Mouse (Mus musculus): ENCODE measurements around the gene Akap2.

GRCm38 (mm10) chr4:57930559-57931170, 213.2 kb downstream of the Akap2 start:
- TF ChIP-seq CTCF (IDR thresholded peaks at IDR 0.05; ENCODE audit: low read depth, low read length) (no peak), GATA1 (IDR thresholded peaks at IDR 0.05; ENCODE audit: borderline replicate concordance, low read length) (no peak), TAL1 (conservative IDR thresholded peaks at IDR 0.05; ENCODE audit: low read depth, low read length) (no peak), GATA2 (IDR thresholded peaks at IDR 0.05; ENCODE audit: borderline replicate concordance, low read depth, low read length) (no peak)
